Mouse (Mus musculus): ENCODE measurements at regions not wholly inside any gene's neighbourhood (a gene's known extent, or its start where the extent isn't known, plus 50 kb on each side); places are given as distances from the start of the nearest gene placed in this dataset.

GRCm38 (mm10) chr3:19458386-19458785 is 170.1 kb downstream of the 1700064H15Rik start:
- no peak overlapping the region for H3K9ac ChIP-seq

GRCm38 (mm10) chr3:19457431-19457830 is 171.0 kb downstream of the 1700064H15Rik start:
- ATAC-seq (ENCODE audit: low FRiP score, low read depth) = no peak
- Histone ChIP-seq H3K27me3 (no peaks in the 10 kb centered on the region), H3K27ac (replicated peaks) (no peak overlapping the region), H3K9ac (no peak overlapping the region), H3K36me3 (no peaks in the 10 kb centered on the region), H3K9me3 (no peaks in the 10 kb centered on the region), H3K4me2 (no peak overlapping the region), H3K4me3 (no peak overlapping the region), H3K4me1 (replicated peaks) (no peaks in the 10 kb centered on the region)
- WGBS = 91% methylated on average over 2 of the region's 2 CpGs

More at GRCm38 (mm10) chr3:19458386-19458785, 170.1 kb downstream of the 1700064H15Rik start:
- Histone ChIP-seq H3K36me3 (no peaks in the 10 kb centered on the region), H3K4me2 (no peak overlapping the region), H3K9me3 (no peaks in the 10 kb centered on the region), H3K4me1 (replicated peaks) (no peaks in the 10 kb centered on the region), H3K27ac (replicated peaks) (no peak overlapping the region), H3K4me3 (no peak overlapping the region), H3K27me3 (no peaks in the 10 kb centered on the region)
- ATAC-seq (ENCODE audit: low FRiP score, low read depth) = no peak
- WGBS = 95% methylated on average over 8 of the region's 8 CpGs

GRCm38 (mm10) chr3:19455838-19456448 is 172.5 kb downstream of the 1700064H15Rik start:
- no peak overlapping the region for H3K27ac ChIP-seq (replicated peaks)
- 88% methylated on average over 4 of the region's 4 CpGs for WGBS

GRCm38 (mm10) chr3:19451022-19451421 is 177.5 kb downstream of the 1700064H15Rik start:
- no peak overlapping the region for H3K9ac ChIP-seq

More at GRCm38 (mm10) chr3:19455838-19456448, 172.5 kb downstream of the 1700064H15Rik start:
- Histone ChIP-seq H3K4me2 (no peak overlapping the region), H3K36me3 (no peaks in the 10 kb centered on the region), H3K27me3 (no peaks in the 10 kb centered on the region), H3K9me3 (no peaks in the 10 kb centered on the region), H3K4me1 (replicated peaks) (no peaks in the 10 kb centered on the region), H3K4me3 (no peak overlapping the region), H3K9ac (no peak overlapping the region)
- ATAC-seq (ENCODE audit: low FRiP score, low read depth) = no peak

GRCm38 (mm10) chr3:19448931-19449330 is 179.5 kb downstream of the 1700064H15Rik start:
- Histone ChIP-seq H3K9me3 (no peaks in the 10 kb centered on the region), H3K36me3 (no peaks in the 10 kb centered on the region), H3K4me1 (replicated peaks) (no peaks in the 10 kb centered on the region), H3K9ac (no peak overlapping the region), H3K4me3 (no peak overlapping the region), H3K4me2 (no peak overlapping the region), H3K27ac (replicated peaks) (no peak overlapping the region), H3K27me3 (no peaks in the 10 kb centered on the region)
- no peak for ATAC-seq (ENCODE audit: low FRiP score, low read depth)
- WGBS = 80% methylated on average over 3 of the region's 3 CpGs

More at GRCm38 (mm10) chr3:19451022-19451421, 177.5 kb downstream of the 1700064H15Rik start:
- Histone ChIP-seq H3K4me1 (replicated peaks) (no peaks in the 10 kb centered on the region), H3K27ac (replicated peaks) (no peak overlapping the region), H3K27me3 (no peaks in the 10 kb centered on the region), H3K4me3 (no peak overlapping the region), H3K9me3 (no peaks in the 10 kb centered on the region), H3K4me2 (no peak overlapping the region), H3K36me3 (no peaks in the 10 kb centered on the region)
- ATAC-seq (ENCODE audit: low FRiP score, low read depth) = no peak
- 58% methylated on average over 3 of the region's 3 CpGs for WGBS

GRCm38 (mm10) chr3:19448192-19448591 is 180.3 kb downstream of the 1700064H15Rik start:
- no peak overlapping the region for H3K4me3 ChIP-seq
- no peaks in the 10 kb centered on the region for H3K4me1 ChIP-seq (replicated peaks)
- H3K9ac ChIP-seq = no peak overlapping the region
- WGBS = 85% methylated on average over 2 of the region's 2 CpGs
- H3K4me2 ChIP-seq = no peak overlapping the region
- no peak for ATAC-seq (ENCODE audit: low FRiP score, low read depth)
- no peaks in the 10 kb centered on the region for H3K9me3 ChIP-seq
- no peaks in the 10 kb centered on the region for H3K36me3 ChIP-seq
- H3K27ac ChIP-seq (replicated peaks) = no peak overlapping the region
- H3K27me3 ChIP-seq = no peaks in the 10 kb centered on the region

GRCm38 (mm10) chr3:19447733-19448132 is 180.7 kb downstream of the 1700064H15Rik start:
- no peaks in the 10 kb centered on the region for H3K36me3 ChIP-seq
- WGBS = 62% methylated on average over 1 of the region's 1 CpGs
- ATAC-seq (ENCODE audit: low FRiP score, low read depth) = no peak

GRCm38 (mm10) chr3:19444914-19445313 is 183.6 kb downstream of the 1700064H15Rik start:
- H3K9me3 ChIP-seq = no peaks in the 10 kb centered on the region
- no peaks in the 10 kb centered on the region for H3K4me1 ChIP-seq (replicated peaks)
- H3K27me3 ChIP-seq = no peaks in the 10 kb centered on the region
- no peak overlapping the region for H3K4me2 ChIP-seq
- no peak overlapping the region for H3K9ac ChIP-seq
- H3K4me3 ChIP-seq = no peak overlapping the region
- H3K27ac ChIP-seq (replicated peaks) = no peak overlapping the region
- no peak for ATAC-seq (ENCODE audit: low FRiP score, low read depth)
- H3K36me3 ChIP-seq = no peaks in the 10 kb centered on the region
- WGBS = 72% methylated on average over 2 of the region's 2 CpGs

More at GRCm38 (mm10) chr3:19447733-19448132, 180.7 kb downstream of the 1700064H15Rik start:
- Histone ChIP-seq H3K4me1 (replicated peaks) (no peaks in the 10 kb centered on the region), H3K4me2 (no peak overlapping the region), H3K9me3 (no peaks in the 10 kb centered on the region), H3K27me3 (no peaks in the 10 kb centered on the region), H3K27ac (replicated peaks) (no peak overlapping the region), H3K9ac (no peak overlapping the region), H3K4me3 (no peak overlapping the region)

- no peak overlapping the region for H3K4me3 ChIP-seq
- no peaks in the 10 kb centered on the region for H3K4me1 ChIP-seq (replicated peaks)
- ATAC-seq (ENCODE audit: low FRiP score, low read depth) = no peak
- H3K27ac ChIP-seq (replicated peaks) = no peak overlapping the region
- H3K36me3 ChIP-seq = no peaks in the 10 kb centered on the region
- H3K4me2 ChIP-seq = no peak overlapping the region
- 70% methylated on average over 1 of the region's 1 CpGs for WGBS
- no peaks in the 10 kb centered on the region for H3K27me3 ChIP-seq
- H3K9ac ChIP-seq = no peak overlapping the region
- no peaks in the 10 kb centered on the region for H3K9me3 ChIP-seq
Observed at GRCm38 (mm10) chr3:19441827-19442226, 186.7 kb downstream of the 1700064H15Rik start.

- Histone ChIP-seq H3K4me3 (no peak overlapping the region), H3K27me3 (no peaks in the 10 kb centered on the region), H3K4me1 (replicated peaks) (no peaks in the 10 kb centered on the region), H3K9ac (no peak overlapping the region), H3K36me3 (no peaks in the 10 kb centered on the region), H3K9me3 (no peaks in the 10 kb centered on the region), H3K4me2 (no peak overlapping the region), H3K27ac (replicated peaks) (no peak overlapping the region)
- no peak for ATAC-seq (ENCODE audit: low FRiP score, low read depth)
- 89% methylated on average over 4 of the region's 4 CpGs for WGBS
Observed at GRCm38 (mm10) chr3:19430159-19430558, 198.3 kb downstream of the 1700064H15Rik start.

GRCm38 (mm10) chr3:19429422-19430076 is 198.9 kb downstream of the 1700064H15Rik start:
- Histone ChIP-seq H3K4me1 (replicated peaks) (no peaks in the 10 kb centered on the region), H3K9ac (no peak overlapping the region), H3K36me3 (no peaks in the 10 kb centered on the region), H3K27me3 (no peaks in the 10 kb centered on the region), H3K4me2 (no peak overlapping the region), H3K27ac (replicated peaks) (no peak overlapping the region), H3K4me3 (no peak overlapping the region), H3K9me3 (no peaks in the 10 kb centered on the region)
- WGBS = 85% methylated on average over 6 of the region's 6 CpGs
- no peak for ATAC-seq (ENCODE audit: low FRiP score, low read depth)

GRCm38 (mm10) chr3:19429010-19429409 is 199.5 kb downstream of the 1700064H15Rik start:
- H3K4me2 ChIP-seq = no peak overlapping the region
- no peak overlapping the region for H3K9ac ChIP-seq
- no peaks in the 10 kb centered on the region for H3K27me3 ChIP-seq
- no peaks in the 10 kb centered on the region for H3K36me3 ChIP-seq
- no peaks in the 10 kb centered on the region for H3K9me3 ChIP-seq
- H3K4me1 ChIP-seq (replicated peaks) = no peaks in the 10 kb centered on the region
- no peak overlapping the region for H3K4me3 ChIP-seq
- no peak for ATAC-seq (ENCODE audit: low FRiP score, low read depth)
- H3K27ac ChIP-seq (replicated peaks) = no peak overlapping the region
